Mouse (Mus musculus): ENCODE measurements around the gene Gm7102. TPM values are rescaled to one million over a fixed set of nuclear protein-coding genes. Genes with fewer than 3 reads are reported as not detected.

The Gm7102 gene
- polyA plus RNA-seq, 1 experiment from 2014 or later, result 0.16 TPM

DNA sequence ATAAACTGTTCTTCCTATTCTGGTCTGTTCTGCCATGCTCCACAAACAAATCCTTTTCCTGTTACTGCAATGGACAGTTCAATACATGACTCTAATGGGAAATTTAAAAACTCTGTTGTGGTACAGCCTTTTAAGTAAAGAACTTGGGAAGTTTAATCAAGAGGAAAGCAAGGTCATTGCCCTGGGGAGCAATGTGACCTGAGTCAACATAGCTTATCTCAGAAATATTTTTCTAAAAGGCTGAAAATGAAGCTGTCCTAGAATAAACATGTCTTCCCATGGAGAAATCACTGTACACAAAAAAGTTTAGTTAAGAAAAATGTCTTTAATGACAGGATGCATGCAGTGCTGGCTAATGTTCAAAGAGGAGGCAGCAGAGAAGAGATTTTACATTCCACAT, 37.5 kb downstream of the Gm7102 start:
- ATAC-seq, result no peak
- H3K36me3 ChIP-seq, result no peaks in the 10 kb centered on the region
- no peak overlapping the region for H3K4me3 ChIP-seq (replicated peaks)
- no peak overlapping the region for H3K27ac ChIP-seq
- no peaks in the 10 kb centered on the region for H3K27me3 ChIP-seq (replicated peaks)
- H3K4me1 ChIP-seq (replicated peaks), result peaks cover 4% of the 10 kb centered on the region; the same call in 1 of the 2 replicates
- no peak overlapping the region for H3K9ac ChIP-seq
- no peak overlapping the region for H3K4me2 ChIP-seq (replicated peaks)
- no peaks in the 10 kb centered on the region for H3K9me3 ChIP-seq

DNA sequence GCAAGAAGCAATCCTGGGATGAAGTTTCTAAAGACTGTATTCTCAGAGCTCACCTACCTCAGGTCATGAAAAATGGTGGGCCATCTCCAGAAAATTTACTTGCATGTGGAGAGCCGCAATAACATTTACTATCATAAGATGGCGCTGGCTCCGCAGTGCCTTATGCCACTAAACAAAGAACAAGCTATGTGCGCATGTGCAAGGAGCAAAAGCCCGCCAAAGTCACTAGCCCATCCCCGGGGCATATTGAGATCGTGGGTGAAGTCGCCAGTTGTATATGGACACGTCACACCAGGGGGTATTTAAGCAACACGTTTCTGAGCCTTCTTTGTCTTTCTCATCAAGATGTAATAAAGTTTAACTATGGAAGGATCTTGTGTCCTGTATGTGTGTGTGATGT, 45.0 kb downstream of the Gm7102 start:
- H3K27me3 ChIP-seq (replicated peaks), result no peaks in the 10 kb centered on the region
- no peaks in the 10 kb centered on the region for H3K9me3 ChIP-seq
- no peak for ATAC-seq
- H3K36me3 ChIP-seq, result peaks cover 3% of the 10 kb centered on the region; the same call in 1 of the 2 replicates
- H3K4me2 ChIP-seq (replicated peaks), result no peak overlapping the region
- no peaks in the 10 kb centered on the region for H3K4me1 ChIP-seq (replicated peaks)
- no peak overlapping the region for H3K27ac ChIP-seq
- no peak overlapping the region for H3K9ac ChIP-seq
- no peak overlapping the region for H3K4me3 ChIP-seq (replicated peaks)
- WGBS, result 92% methylated on average over 10 of the region's 10 CpGs

Other genes starting within 250 kb of the Gm7102 start
- 32.8 and 38.1 TPM in 2 replicates for gene Zfp950, start 35.5 kb downstream of the Gm7102 start, polyA plus RNA-seq (2015; fragmentation: Nextera tagmentation; extraction: Ambion mirVana)
- gene Gm6020, start 7.6 kb upstream of the Gm7102 start, polyA plus RNA-seq (2015; fragmentation: Nextera tagmentation; extraction: Ambion mirVana), result not detected in 2 replicates
- gene Csf2ra, start 52.1 kb upstream of the Gm7102 start, polyA plus RNA-seq (2015; fragmentation: Nextera tagmentation; extraction: Ambion mirVana), result 33.9 and 40.7 TPM in 2 replicates
- gene Gm21060, start 120.8 kb upstream of the Gm7102 start, polyA plus RNA-seq (2015; fragmentation: Nextera tagmentation; extraction: Ambion mirVana), result not detected in 2 replicates

Measured in intestine, embryonic 15.5 days (tissue).